Mouse (Mus musculus) right cerebral cortex, adult 18-20 months (tissue): ENCODE measurements around the gene Mgat4a.
"Not testable (repeated sequence)": the region's sequence is repeated elsewhere in the genome, so short reads cannot be mapped to it uniquely, and the experiment has no call there.

ENCODE experiments used
- DNase-seq: peaks from one replicate; pipeline ENCODE4 v3.0.0; 2022; ENCODE audit warnings: mixed read lengths

The Mgat4a gene

DNA sequence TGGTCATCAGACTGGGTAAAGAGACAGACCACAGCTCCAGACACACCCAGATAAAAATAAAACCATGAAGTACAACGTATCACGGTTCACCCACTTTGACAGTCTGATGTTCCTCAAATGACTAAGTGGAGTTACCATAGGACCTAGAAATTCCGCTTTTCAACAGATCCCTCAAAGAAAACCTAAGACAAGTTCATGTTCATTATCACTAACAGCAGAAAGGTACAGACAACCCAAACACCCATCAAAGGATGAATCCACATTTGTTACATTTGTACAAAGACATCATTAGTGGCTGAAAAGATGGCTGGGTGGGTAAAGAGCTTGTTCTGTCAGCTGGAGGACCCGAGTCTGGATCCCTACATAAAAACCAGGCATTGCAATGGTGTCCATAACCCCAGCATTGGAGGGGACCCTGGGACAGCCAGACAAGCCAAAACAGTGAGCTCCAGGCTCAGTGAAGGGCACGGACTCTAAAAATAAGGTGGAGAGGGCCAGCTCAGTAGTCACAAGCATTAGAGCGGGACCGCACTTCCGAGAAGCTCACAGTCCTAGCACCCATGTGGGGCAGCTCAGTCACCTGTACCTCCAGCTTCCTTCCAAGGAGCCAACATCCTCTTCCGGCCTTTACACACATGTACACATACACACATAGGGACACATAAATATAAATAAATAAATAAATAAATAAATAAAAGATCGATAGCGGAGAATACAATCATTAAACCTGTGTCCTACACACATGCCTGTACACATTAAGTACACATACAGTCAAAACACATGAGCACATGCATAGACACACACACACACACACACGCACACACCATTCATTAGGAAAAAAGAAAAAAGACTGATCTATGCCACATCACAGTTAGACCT, 8.9 kb downstream of the Mgat4a start:
- DNase-seq: no peak

DNA sequence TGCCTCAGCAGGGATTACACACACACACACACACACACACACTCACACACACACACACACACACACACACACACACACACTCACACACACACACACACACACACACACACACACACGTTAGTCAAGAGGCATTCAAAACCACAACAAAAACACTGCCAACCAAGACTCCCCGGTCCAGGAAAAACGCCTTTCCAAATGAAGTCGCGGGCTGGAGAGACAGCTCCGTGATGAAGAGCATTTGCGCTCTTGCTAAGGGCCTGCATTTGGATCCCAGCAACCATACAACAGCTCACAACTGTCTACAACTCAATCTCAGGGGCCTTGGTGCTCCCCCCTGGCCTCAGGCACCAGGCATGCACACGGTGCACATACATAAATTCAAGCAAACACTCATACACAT, 10.8 kb downstream of the Mgat4a start:
- DNase-seq: no peak

DNA sequence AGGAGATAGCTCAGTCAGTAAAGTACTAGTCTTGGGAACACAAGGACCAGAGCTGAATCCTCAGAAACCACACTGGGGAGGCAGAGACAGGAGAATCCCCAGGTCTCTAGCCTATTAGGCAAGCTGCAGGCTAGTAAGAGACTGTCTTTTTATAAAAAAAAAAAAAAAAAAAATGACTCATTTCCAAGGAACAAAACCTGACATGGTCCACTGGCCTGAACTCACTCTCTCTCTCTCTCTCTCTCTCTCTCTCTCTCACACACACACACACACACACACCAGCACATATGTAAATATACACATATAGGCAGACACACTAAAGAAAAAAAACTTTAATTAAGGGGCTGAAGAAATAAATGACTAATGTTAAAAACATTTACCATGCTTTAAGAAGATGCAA, 14.6 kb downstream of the Mgat4a start:
- no peak for DNase-seq

DNA sequence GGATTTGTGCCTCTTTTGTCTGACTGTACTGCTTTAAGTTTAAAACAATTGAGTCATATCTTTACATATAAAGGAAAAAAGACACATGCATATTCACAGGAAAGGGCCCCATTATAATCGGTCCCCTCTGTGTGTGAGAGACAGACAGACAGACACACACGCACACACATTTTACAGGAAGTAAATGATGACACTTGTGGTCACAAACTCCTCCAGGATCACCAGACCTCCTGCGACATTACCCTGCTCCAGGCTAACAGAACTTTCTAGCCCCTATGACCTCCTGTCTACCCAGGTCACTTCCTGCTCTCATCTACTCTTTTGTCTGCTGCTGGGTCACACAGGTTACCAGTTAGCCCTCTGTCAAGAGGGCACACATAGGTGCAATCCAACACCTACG, 16.1 kb downstream of the Mgat4a start:
- no peak for DNase-seq

DNA sequence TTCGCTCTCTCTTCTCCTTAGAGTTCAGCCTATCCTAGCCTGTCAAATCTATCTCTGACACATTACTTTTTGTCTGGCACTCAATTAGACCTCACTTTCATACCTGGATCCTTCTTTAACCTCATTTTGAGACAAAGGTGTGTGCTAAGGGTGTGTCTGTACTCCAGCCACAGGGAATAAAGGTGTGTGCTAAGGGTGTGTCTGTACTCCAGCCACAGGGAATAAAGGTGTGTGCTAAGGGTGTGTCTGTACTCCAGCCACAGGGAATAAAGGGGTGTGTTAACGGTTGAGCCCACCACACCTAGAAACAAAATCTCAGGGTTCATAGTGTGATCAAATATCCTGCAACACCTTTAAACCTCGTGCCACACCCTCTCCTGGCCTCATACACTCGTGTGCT, 16.7 kb downstream of the Mgat4a start:
- DNase-seq: not testable (repeated sequence)

DNA sequence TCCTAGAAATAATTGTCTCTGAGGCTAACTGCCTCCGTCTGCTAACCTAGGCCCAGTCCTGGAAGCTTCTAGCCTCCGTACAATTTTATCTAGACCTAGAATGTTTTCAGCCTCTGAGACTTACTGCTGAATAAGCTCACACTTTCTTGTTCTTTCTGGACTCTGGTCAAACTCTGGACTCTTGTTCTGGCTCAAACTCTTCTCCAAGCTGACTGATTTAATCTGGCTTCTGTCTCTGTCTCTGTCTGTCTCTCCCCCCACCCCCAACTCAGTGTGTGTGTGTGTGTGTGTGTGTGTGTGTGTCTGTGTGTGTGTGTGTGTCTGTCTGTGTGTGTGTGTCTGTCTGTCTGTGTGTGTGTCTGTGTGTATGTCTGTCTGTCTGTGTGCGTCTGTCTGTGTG, 17.3 kb downstream of the Mgat4a start:
- DNase-seq: not testable (repeated sequence)

DNA sequence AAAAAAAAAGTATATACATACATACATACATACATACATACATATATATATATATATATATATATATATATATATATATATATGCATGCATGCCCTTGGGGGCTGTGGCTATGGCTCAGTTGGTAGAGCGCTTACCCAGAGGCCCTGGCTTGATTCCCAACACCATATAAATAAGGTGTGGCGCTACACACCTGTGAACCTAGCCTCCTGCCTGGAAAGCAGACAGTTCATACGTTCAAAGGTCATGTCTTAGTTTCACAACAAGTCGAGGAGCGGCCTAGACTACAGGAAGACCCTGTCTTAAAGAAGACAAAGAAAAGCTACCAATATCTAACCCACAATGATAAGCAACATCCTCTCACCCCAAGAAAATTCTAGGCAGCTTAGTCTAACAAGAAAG, 18.7 kb downstream of the Mgat4a start:
- DNase-seq: no peak

DNA sequence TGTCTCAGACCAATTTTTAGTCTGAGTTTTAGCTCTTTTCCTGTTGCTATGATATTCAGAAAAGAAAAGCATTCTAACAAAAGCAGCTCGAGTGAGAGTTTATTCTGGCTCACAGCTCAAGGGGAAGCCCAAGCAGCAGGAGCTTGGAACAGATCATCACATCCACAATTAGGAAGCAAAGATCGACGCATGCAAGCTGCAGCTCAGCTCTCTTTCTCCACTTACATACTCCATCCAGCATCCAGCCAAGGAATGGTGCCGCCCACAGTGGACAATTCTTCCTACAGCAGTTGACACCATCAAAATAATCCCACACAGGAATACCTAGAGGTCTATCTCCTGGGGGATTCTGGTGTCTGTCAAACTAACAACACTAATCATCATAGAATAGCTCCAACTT, 22.0 kb downstream of the Mgat4a start:
- no peak for DNase-seq

DNA sequence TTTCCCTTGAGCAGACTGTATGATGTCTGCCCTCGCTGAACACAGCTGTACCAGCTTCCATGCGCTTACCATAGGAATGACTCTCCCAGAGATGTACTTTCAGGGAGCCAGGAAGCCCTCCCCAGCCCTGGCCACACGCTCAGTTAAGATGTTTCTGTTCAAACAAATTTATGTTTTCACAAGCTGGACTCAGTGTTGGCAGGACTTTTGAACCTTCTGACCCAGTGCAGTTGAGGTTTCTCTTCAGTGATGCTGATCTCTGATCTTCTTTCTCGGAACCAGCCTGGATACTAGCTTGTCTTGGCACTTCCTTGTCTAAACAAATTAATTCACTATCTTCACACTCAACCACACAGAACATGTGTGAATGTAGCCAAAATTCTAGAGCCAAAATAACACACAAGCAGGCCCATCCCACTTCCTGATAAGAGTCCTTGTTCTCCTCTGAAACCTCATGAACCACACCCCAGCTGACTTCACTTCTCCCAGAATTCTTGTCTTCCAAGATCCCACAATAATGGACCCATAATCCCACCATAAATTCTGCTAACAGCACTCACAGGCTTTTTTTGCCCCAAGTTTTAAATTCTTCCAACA, 22.6 kb downstream of the Mgat4a start:
- no peak for DNase-seq

DNA sequence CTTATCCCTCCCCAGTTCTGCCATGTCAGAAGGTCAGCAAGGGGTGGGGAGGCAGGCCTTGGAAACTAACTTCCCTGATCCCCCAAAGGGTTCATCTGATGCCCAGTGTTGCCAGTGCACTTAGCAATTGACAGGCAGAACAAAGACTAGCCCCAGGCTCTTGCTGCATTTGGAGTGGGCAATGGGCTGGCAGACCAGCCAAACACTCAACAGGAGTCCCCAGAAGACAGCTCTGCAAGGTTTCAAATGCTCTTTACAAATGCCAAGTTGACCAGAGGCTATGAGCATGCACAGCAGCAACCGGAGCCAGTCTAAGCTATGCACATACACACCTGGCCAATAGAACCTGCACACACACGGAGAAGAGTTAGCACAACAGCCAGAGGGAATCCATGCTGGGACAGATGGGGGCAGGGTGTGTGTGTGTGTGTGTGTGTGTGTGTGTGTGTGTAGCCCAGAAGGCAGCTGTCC, 27.8 kb downstream of the Mgat4a start:
- no peak for DNase-seq

DNA sequence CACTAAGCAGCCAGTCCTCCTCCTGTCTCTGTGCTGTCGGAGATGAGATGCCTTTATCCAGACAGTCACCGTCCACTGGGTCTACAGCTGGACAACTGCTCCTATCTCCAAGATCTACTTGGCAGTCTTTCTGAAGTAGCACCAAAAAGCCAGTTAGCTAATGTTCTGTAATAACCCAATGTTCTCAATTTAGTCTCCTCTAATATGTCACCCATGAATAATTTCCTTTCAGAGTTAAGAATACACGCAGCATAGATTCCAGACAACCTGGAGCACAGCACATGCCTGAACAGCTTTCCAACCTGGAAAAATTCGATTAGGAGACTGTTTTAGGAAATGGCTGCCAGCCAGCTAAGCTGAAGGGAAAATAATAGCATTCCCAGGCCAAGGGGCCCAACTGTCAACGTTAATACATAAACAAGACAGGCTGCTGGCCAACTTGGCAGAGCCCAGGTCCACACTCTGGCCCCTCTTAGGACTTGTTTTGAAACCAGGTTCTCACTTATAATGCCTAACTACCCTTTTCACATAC, 28.6 kb downstream of the Mgat4a start:
- DNase-seq: no peak

DNA sequence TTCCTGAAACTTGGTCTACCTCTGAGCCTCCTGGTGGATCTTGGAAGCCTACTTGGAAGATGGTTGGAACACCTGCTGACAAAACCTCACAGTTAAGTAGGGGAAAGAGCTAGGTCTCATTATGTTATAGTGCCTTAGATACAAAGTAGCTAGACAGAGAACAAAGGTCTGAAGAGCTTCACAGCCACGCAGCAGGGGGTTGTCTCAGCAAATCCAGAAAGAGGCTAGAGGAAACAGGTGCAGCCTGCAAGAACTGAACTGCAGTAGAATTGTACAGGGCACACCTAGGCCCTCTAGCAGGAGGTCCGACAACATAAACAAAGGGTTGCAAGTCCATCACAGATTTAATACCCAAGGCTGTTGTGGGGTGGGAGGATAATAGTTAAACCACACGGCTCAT, 30.6 kb downstream of the Mgat4a start:
- DNase-seq: no peak

DNA sequence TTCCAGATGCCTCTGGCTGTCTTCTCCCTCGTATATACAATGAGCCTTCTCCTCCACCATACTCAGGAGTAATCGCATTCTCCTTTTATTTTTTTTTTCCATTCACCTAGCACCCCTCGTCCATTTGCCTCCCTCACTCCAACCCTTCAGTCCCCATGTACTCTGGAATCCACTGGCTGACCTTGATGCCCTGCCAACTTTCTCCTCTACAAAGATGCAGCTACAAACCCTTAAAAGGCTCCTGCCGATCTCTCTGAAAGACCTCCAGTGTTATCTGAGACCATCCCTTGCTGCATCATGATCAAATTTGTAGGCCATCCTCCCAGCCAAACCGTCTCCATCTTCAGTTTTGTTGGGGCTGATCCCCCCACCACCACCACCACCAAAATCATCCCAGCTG, 31.4 kb downstream of the Mgat4a start:
- no peak for DNase-seq

DNA sequence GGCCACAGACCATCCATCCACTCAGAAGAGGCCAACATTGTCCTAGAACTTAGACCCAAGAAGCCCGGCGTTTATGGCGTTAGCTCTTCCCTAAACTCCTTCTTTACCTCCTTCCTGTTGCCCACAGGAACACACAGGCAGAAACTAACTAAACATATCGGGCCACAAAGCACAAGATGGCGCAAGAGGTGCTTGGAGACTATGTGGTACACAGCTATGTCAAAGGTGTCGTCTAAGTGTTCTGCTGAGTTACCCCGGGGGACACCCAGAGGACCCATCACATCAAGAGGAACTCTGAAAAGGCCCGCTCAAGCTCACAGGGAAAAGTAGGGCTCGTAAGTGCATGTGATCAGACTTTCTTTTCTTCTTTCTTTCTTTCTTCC, 35.5 kb downstream of the Mgat4a start:
- DNase-seq: no peak

DNA sequence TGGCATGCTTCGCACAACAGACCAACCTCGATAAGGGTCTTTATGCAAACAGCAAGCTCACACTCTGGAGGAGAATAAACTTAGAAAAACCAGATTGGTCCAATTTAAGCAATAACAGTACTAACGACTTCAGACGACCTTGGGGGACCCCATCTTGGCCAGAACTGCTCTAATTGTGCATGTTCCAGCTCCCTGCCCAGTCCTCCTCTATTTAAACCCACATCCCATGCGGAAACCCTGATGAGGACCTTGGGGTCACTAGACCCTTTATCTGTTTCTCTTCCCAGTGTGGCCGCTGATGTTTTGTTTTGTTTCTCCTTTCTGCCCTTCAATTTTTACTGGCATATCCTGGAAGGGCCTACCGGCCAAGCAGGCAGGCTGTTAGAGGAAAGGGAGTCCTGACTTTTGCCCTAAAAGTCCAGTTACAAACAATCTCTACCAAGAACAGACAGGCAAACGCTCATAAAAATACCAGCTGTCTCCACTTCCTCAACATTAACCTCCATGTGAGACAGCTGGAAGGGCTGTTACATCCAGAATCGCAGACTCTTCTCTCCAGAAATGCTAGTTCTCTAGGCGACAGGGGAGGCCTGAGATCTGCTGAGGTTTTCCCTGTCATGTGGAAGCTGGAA, 36.0 kb downstream of the Mgat4a start:
- DNase-seq: no peak

DNA sequence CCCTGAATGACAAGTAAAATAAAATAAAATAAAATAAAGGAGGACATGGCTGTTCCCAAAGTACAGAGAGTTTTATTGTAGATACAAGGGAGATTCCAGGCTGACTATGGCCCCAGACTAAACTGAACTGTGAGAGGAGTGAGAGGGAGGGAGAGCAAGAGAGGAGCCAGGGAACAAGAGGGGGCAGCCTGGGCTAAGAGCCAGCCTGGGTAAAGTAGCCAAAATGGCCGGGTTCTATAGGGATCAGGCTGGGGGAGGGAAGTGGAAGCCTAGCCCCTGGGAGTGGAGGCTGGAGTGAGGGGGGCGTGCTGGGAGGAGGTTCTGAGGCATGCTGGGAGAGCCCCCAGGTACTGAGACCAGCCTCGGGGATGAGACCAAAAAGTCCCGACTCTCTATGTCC, 37.2 kb downstream of the Mgat4a start:
- no peak for DNase-seq

DNA sequence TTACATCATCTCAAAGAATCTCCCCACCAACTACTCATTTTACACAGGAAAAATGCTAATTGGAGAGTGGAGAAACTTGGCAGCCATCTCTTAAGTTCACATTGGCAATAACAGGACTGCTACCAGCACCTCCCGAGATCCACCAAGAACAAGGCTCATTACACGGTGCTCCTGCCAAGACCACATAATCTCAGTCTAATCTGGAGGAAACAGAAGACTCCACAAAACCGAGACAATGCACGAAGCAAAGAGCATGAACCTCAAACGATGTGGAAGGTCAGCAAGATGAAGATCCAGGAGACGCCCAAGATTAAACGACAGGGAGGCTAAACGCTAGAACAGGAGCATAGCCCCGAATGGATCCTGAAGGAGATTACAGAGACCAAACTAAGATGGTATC, 38.5 kb downstream of the Mgat4a start:
- no peak for DNase-seq

DNA sequence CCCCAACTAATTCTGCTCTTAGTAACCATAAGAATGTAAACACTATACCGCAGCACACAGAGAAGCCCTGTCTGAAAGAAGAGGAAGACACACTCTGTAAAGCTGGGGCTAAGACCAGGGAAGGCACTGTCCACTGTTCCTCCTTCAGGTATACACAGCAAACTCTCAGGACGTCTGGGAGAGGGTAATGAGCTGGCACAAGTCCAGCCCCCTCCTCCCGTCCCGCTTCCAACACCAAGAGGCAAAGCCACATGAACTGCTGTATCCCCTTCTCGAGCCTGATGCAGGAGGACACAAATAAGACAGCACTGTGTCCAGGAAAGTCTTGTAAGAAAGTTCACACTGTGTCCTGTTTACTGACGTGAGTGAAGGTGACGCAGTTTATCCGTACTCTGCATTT, 40.1 kb downstream of the Mgat4a start:
- DNase-seq: no peak

DNA sequence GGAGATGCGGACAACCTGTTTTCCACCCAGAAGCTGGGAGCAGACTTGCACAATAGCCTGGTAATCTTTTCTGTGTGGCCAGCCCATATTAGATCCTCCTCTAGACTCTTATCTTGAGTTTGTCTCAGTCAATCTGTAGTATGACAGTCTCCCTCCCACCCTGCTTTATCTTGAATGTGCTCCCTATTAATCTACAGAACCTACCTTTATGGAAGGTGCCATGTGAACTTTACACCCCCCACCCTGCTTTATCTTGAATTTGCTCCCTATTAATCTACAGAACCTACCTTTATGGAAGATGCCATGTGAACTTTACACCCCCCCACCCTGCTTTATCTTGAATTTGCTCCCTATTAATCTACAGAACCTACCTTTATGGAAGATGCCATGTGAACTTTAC, 41.4 kb downstream of the Mgat4a start:
- DNase-seq: not testable (repeated sequence)

DNA sequence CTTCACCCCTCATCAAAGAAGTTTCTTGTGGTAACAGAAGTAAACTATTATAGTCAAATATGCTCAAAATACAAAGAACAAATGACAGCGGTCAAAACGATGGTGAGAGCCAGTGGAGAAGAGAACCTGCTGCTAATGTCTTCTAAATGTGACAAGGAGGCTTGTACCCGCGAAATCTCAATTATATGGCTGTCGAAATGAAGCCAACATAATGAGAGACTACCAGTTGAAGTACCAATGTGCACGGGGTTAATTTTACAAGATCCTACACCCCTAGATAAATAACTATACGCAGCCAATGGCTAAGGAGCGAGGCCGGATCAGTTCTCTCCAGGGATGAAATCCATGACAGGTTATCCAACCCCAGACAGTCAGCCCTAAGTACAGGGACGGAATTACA, 41.9 kb downstream of the Mgat4a start:
- no peak for DNase-seq

DNA sequence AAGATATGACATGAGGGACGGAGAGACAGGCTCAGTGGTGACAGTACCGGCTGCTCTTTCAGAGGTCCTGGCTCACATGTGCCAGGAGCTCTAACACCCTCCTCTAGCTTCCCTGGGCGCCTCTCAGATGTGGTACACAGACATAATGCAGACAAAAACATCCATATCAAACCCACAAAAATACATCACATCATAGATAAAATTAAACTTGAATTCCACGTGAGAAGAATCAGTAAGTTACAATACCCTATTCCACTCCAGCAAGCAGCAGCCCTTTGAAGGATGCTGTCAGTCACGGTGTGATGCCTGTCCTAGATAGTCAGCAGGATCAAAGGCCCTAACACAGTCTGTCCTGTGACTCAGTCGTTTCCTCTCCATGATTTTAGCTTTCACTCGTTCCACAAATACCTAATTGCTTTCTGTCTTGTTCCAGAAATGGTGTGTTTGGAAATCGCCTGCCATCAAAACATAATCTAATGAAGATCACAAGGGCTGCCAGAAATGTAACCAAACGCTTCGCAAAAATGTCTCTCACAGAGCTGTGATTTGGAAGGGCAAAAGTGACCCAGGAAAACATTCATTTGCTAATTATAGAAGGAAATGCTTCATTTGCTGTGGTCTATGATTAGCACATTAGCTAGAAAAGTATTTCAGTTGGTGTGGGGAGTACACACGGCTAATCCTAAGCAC, 44.1 kb downstream of the Mgat4a start:
- DNase-seq: no peak

DNA sequence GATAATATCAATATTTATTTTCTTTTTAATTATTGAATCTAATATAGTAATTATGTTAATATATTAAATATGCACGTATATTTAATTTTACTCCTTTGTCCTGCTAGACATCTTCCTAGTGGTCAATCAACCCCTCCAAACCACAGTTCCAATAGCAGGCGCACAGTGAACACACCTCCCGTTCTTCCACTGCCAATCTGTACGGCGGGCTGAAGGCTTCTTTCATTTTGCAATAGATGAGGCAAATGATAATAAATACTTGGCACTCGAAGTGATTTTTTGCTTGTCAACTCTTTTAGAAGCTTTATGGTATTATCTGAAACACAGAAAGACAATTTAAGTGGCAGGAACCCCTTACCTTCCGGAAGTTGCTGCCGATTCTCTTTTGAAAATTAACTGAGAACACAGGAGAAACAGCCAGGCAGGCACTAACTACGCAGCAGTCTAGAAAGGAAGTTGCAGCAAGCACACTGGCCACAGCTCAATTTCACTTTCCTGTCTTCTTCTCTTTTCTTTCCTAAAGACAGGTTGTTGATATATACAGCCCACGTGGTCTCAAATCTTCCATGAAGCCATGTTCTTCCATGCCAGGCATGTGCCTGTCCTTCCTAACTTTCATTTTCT, 45.0 kb downstream of the Mgat4a start:
- DNase-seq: no peak

DNA sequence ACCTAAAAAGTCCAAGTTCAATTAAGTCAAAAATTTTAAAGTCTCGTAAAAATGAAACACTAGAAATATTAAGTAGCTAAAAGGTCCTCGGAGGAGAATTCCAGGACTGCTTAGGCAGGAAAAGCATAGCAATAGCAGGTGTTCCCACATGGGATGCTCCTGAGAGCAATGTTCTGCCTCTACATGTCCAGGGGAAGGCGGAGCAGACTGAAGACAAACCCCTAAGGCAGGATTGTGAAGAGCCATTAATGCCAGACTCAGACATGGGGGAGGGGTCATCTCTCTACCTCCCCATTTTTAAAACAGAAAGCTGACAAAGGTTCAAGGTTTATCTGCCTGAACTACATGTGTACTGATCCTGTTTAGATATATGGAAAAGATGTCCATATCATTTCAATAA, 45.7 kb downstream of the Mgat4a start:
- DNase-seq: no peak
